Mouse (Mus musculus): ENCODE data around the gene Aplf.
A peak's percentile ranks its signal among the peaks of the same experiment; 100 is the strongest.

The Aplf gene

GRCm38 (mm10) chr6:87623151-87623550, 48.8 kb downstream of the Aplf start:
- no peak for DNase-seq (ENCODE audit: low spot score)

GRCm38 (mm10) chr6:87621281-87621680, 50.7 kb downstream of the Aplf start:
- no peak for DNase-seq (ENCODE audit: low spot score)

- DNase-seq (ENCODE audit: low spot score), result no peak
Observed at GRCm38 (mm10) chr6:87618021-87618420, 54.0 kb downstream of the Aplf start.

- no peak for DNase-seq (ENCODE audit: low spot score)
Observed at GRCm38 (mm10) chr6:87615696-87616083, 56.3 kb downstream of the Aplf start.

- peak; percentile 57 for DNase-seq (ENCODE audit: low spot score)
Observed at GRCm38 (mm10) chr6:87614794-87615695, 56.9 kb downstream of the Aplf start.

GRCm38 (mm10) chr6:87599825-87600224, 72.2 kb downstream of the Aplf start:
- no peak for DNase-seq (ENCODE audit: low spot score)

GRCm38 (mm10) chr6:87597116-87597833, 74.7 kb downstream of the Aplf start:
- peak; percentile 71 for DNase-seq (ENCODE audit: low spot score)

DNA sequence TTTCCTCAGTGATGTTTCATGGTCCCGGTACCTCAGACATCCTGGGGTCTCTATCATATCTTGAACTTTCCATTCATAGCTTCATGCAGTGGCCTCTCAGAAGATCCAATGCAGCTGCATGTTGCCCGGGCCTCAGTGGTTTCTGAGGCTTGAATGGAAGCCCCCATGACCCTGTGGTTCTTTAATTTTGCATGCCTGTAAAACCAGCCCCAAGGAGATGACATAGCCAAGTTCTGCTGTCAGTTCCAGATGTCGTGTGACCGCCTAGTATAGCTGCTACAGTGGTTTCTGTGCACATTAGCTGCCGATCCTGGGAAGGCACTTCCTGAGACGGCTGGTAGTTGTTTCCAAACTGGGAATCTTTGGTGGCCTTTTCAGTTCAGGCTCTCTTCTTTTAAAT, 77.8 kb downstream of the Aplf start:
- no peak for DNase-seq (ENCODE audit: low spot score)

GRCm38 (mm10) chr6:87590394-87591281, 81.4 kb downstream of the Aplf start, which contains the start of gene Prokr1:
Gene Prokr1, minus strand, starts transcription at chr6:87590743.
- peak; percentile 82 for DNase-seq (ENCODE audit: low spot score)

DNA sequence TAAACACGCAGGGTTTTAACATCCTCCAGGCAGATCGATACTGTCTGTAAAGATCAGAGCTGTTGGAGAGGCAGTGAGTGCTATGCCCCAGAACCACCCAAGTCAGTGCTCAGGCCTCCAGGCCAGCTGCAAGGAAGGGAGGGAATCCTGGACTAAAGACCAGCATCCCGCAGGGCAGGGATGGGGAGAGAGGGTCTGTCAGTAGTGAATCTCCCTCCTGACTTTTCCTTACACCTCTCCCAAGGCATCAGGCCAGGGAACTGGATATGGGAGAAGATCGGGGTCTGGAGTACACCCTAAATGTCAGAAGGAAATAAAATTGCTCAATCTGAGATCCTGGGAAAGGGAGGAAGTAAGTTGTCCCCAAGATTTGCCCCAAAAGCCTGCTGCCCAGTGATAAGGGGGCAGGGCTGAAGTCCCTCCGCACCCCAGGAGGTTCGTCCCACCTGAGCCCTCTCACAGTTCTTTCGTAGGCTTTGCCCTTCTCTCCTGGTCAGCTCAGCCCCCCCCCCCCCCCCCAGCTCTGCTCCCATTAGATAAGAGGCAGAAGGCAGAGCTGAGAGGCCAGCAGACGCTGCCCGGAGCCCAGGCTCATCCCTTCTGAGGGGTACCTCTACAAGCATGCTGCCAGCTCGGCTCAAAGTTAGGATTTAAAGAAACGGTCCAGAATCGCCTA, 82.1 kb downstream of the Aplf start:
- peak; percentile 34 for DNase-seq (ENCODE audit: low spot score)

- no peak for DNase-seq (ENCODE audit: low spot score)
Observed at GRCm38 (mm10) chr6:87583991-87584390, 88.0 kb downstream of the Aplf start.

- DNase-seq (ENCODE audit: low spot score), result no peak
Observed at GRCm38 (mm10) chr6:87583183-87583611, 88.8 kb downstream of the Aplf start.

- DNase-seq (ENCODE audit: low spot score), result no peak
Observed at GRCm38 (mm10) chr6:87582456-87582855, 89.5 kb downstream of the Aplf start.

DNA sequence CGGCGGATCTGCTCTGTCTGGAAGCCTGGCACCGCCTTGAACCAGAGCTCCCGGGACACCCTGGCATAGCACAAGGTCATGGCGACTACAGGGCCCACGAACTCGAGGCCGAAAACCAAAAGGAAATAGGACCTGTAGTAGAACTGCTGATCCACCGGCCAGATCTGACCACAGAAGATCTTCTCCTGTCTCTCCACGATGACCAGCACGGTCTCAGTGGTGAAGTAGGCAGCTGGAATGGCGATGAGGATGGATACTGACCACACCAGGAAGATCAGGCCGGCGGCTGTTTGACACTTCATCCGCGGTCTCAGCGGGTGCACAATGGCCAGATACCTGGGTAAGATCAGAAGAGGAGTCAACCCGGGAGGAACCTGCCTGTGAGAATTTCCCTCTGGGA, 90.4 kb downstream of the Aplf start:
- DNase-seq (ENCODE audit: low spot score), result no peak

DNA sequence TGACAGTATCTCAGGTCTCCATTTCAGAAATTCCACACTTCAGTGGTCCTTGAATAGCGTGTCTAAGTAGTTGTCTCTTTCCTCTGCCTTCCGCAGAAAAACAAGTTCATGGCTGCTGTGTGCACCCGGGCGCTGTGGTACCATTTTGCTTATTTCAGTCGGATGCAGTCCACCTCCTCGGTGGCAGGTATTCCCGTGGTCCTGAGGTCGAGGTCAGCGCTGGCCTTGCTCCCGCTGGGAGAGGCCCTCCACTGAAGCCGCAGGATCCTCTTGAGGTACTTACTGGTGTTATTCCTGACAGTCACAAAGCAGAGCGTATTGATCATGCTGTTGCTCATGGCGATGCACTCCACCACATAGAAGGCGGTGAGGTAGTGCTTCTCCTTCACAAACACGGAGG, 90.9 kb downstream of the Aplf start:
- DNase-seq (ENCODE audit: low spot score), result no peak

Measured in embryo, embryonic 10 days (tissue).